Mouse (Mus musculus): ENCODE results near the gene Ppp2r5e.

DNA sequence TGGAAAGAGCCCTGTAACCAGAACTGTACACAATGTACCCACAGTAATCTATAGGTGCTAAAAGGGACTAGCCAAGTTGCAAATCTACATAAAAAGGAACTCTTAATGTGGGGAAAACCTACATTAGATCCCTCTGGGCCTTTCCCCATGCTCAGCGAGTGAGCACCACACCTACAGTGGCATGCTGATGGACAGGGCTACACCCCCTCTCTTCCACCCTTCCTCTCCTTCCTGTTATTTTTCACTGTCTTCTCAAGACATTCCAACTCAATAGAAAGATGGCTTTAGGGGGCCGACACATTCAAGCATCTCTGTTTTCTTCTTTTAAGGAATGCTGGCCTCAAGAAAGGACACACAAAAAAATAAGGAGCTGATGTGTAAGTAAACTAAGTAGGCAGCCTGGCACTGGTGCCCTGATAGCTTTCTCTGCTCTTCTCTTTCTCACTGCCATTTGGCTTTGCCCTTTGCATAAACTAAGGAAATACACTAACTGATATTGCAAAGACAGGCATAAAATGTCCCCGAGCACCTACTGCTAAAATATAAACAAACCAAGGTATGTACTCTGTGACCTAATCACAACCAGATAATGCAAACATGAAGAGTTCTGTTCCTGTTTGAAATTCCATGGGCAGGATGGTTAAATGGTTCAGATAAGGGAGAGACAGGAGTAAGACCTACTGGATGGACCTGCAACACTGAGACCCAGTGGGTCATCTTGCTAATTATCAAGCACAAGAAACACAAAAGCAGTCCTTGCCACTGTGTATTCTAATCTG lies 103.3 kb downstream of the Ppp2r5e start:
- TF ChIP-seq GATA1 (IDR thresholded peaks at IDR 0.05; ENCODE audit: borderline replicate concordance, low read length) (no peak), FLI1 (IDR thresholded peaks at IDR 0.05; ENCODE audit: low read length) (no peak)
